Mouse (Mus musculus): ENCODE measurements around the gene Prickle2.

The Prickle2 gene

GRCm38 (mm10) chr6:92446662-92447061, 259.3 kb downstream of the Prickle2 start:
- DNase-seq (ENCODE audit: low spot score), result no peak

GRCm38 (mm10) chr6:92441205-92441604, 264.8 kb downstream of the Prickle2 start:
- DNase-seq (ENCODE audit: low spot score), result peak; percentile 36

GRCm38 (mm10) chr6:92440251-92440650, 265.7 kb downstream of the Prickle2 start:
- no peak for DNase-seq (ENCODE audit: low spot score)

- DNase-seq (ENCODE audit: low spot score), result no peak
These were observed 273.8 kb downstream of the Prickle2 start for GRCm38 (mm10) chr6:92432146-92432545.

- no peak for DNase-seq (ENCODE audit: low spot score)
These were observed 278.4 kb downstream of the Prickle2 start for GRCm38 (mm10) chr6:92427406-92428171.

- DNase-seq (ENCODE audit: low spot score), result no peak
These were observed 280.1 kb downstream of the Prickle2 start for GRCm38 (mm10) chr6:92425901-92426300.

GRCm38 (mm10) chr6:92425476-92425875, 280.5 kb downstream of the Prickle2 start:
- DNase-seq (ENCODE audit: low spot score), result no peak

GRCm38 (mm10) chr6:92424991-92425390, 281.0 kb downstream of the Prickle2 start:
- DNase-seq (ENCODE audit: low spot score), result no peak

GRCm38 (mm10) chr6:92422286-92422685, 283.7 kb downstream of the Prickle2 start:
- peak; percentile 38 for DNase-seq (ENCODE audit: low spot score)

GRCm38 (mm10) chr6:92420106-92420505, 285.8 kb downstream of the Prickle2 start:
- DNase-seq (ENCODE audit: low spot score), result no peak

GRCm38 (mm10) chr6:92415405-92415755, 290.6 kb downstream of the Prickle2 start:
- DNase-seq (ENCODE audit: low spot score), result no peak

GRCm38 (mm10) chr6:92414478-92415404, 291.2 kb downstream of the Prickle2 start:
- DNase-seq (ENCODE audit: low spot score), result no peak

- no peak for DNase-seq (ENCODE audit: low spot score)
These were observed 292.0 kb downstream of the Prickle2 start for GRCm38 (mm10) chr6:92413982-92414381.

GRCm38 (mm10) chr6:92409788-92410187, 296.2 kb downstream of the Prickle2 start:
- no peak for DNase-seq (ENCODE audit: low spot score)

- no peak for DNase-seq (ENCODE audit: low spot score)
These were observed 298.7 kb downstream of the Prickle2 start for GRCm38 (mm10) chr6:92407259-92407658.

GRCm38 (mm10) chr6:92405571-92405970, 300.4 kb downstream of the Prickle2 start:
- DNase-seq (ENCODE audit: low spot score), result no peak

- DNase-seq (ENCODE audit: low spot score), result no peak
These were observed 308.1 kb downstream of the Prickle2 start for GRCm38 (mm10) chr6:92397876-92398275.

- no peak for DNase-seq (ENCODE audit: low spot score)
These were observed 310.4 kb downstream of the Prickle2 start for GRCm38 (mm10) chr6:92395556-92395955.

- no peak for DNase-seq (ENCODE audit: low spot score)
These were observed 310.8 kb downstream of the Prickle2 start for GRCm38 (mm10) chr6:92395143-92395542.

GRCm38 (mm10) chr6:92394628-92395027, 311.3 kb downstream of the Prickle2 start:
- no peak for DNase-seq (ENCODE audit: low spot score)

GRCm38 (mm10) chr6:92390321-92390720, 315.6 kb downstream of the Prickle2 start:
- no peak for DNase-seq (ENCODE audit: low spot score)

- DNase-seq (ENCODE audit: low spot score), result no peak
These were observed 317.3 kb downstream of the Prickle2 start for GRCm38 (mm10) chr6:92388681-92389080.

- no peak for DNase-seq (ENCODE audit: low spot score)
These were observed 322.7 kb downstream of the Prickle2 start for GRCm38 (mm10) chr6:92383196-92383782.

All from ovary, postnatal 36 days (tissue).